Mouse (Mus musculus) adrenal gland, adult 2 months (tissue): ENCODE results near the gene Abcc2. TPM values are rescaled to one million over a fixed set of nuclear protein-coding genes. Genes with fewer than 3 reads are reported as not detected.

Source experiments
- DNase-seq: peaks from one replicate; pipeline ENCODE4 v3.0.0; 2021
- polyA plus RNA-seq: library from polyadenylated mRNA; depleted of rRNA; stranded (reverse); fragments of >200 nt; gene quantifications from 2 replicates; pipeline ENCODE4 v1.2.3, GENCODE M21; 2012
- total RNA-seq, 2 experiments: library from RNA; stranded (reverse); gene quantifications; 2 replicates each; pipeline ENCODE4 v1.2.3; 2021

The Abcc2 gene
- total and polyA plus RNA-seq, 3 experiments, result 0.17 to 1.0 (median 0.28) TPM

DNA sequence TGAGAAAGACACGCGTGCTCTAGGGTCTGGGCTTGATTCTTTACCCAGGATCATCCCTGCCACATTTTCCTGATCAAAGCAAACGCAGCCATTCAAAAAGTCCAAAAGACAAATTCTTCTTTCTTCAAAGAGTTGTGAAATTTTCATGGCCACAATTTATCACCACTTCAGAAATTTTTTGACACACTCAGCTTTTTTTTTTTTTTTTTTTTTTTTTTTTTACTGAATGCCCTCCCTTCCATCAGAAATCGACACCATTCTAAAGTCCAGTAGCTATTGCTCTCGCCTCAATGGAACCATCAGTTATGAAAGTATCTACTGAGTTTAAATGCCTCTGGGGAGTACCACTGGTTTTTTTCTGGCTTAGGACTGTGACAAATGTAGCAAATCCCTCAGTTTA lies 1.6 kb upstream of the Abcc2 start:
- no peak for DNase-seq

DNA sequence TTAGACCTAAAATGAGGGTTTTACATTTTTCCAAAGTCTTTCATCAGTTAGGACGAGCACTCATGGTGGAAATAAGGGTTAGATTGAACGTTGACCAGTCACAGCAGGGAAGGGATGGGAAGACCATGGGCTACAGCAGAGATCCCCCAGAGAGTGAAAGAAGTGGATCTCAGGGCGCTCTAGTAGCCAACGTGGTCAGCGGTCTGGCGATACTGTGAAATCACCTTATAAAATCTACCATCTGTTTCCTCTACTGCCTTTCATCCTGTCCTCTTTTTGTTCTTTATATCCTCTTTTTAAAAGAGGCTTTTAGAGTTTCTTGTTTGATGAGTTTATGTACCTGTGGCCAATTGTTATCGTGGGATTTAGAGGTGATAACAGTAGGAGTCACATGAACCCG lies 2.8 kb downstream of the Abcc2 start:
- DNase-seq, result no peak

DNA sequence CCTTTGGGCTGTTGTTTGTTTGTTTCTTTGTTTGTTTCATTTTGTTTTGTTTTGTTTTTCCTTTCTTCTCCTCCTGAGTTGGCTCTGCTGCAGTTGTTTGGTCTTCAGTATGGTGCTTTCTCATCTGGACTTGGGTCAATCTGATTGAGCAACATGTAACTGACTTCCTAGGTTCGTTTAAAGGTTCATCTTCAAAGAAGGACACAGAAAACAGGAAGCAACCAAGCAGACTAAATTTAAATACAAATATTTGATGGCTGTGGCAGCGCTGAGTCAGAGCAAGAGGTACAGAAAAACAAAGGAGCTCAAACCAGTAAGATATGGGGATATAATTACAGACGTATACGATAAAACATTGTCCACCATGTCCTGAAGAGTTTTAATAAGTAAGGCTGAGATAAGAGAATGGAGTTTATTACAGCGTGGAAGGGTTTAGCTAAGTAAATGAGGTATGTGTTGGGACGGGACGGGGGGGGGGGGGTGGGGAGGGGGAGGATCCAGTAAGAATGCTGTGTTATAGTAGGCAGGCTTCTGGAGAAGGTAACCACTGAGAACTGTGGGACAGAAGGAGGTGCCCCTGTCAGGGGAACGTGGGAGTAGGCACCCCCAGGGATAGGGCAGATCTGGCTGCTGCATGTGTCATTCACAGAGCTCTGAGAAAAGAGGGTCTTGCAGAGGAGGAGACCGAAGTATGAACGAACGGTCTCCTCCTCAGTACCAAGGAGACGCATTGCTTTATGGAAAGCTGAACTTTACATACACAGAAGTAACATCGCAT lies 4.4 kb downstream of the Abcc2 start:
- DNase-seq, result no peak

- no peak for DNase-seq
Measured at GRCm38 (mm10) chr19:43789817-43790216, 7.8 kb downstream of the Abcc2 start.

- DNase-seq, result no peak
Measured at GRCm38 (mm10) chr19:43792537-43792936, 10.5 kb downstream of the Abcc2 start.

DNA sequence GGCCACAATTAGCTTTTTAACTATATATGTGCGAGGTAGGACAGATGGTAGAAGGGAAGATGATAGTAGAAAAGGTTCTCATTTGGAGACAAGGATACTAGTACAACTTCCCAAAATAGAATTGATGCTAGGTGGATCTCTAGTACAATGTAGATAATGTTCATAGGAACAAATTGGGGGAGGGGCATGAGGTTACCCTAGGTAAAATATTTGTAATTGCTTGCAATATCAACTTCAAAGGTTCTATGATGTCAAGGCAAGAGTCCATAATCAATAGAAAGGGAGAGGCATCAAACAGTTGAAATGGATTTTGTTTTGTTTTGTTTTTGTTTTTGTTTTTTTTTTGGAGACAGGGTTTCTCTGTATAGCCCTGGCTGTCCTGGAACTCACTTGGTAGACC lies 12.0 kb downstream of the Abcc2 start:
- DNase-seq, result no peak

DNA sequence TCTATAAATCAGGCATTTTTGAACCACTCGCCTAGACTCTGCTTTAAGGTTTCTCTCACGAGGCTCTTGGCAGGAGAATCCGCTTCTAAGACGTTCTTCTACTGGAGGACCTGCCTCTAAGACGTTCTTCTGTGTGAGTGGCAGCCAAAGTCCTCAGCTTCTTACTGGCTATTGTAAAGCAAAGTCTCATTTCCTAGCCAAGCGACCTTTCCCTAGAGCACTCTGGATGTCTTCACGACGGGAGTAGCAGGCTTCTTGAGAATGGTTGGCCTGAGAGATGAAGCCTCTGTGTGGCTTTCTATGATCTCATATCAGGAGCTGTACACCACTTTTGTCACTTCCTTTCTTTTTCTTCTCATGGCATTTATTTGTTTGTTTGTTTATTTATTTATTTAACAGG lies 13.5 kb downstream of the Abcc2 start:
- no peak for DNase-seq

- DNase-seq, result peak; percentile 78
Measured at GRCm38 (mm10) chr19:43797216-43797615, 15.2 kb downstream of the Abcc2 start.

- no peak for DNase-seq
Measured at GRCm38 (mm10) chr19:43801427-43802051, 19.5 kb downstream of the Abcc2 start.

- DNase-seq, result no peak
Measured at GRCm38 (mm10) chr19:43803866-43804265, 21.9 kb downstream of the Abcc2 start.

DNA sequence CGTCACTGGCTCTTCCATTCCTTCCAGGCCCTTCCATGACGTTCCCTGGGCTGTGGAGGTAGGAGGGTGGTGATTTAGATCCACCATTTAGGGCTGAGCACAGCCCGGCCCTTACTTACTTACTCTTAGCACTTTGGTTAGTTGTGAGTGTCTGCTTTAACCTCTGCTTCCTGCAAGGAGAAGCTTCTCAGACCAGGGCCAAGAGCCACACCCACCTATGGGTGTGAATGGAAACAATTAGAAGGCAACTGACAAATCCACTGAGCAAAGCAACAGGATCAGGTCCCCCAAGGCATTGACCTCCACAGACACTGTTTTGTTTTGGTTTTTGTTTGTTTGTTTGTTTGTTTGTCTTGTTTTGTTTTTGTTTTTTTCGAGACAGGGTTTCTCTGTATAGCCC lies 27.3 kb downstream of the Abcc2 start:
- no peak for DNase-seq

DNA sequence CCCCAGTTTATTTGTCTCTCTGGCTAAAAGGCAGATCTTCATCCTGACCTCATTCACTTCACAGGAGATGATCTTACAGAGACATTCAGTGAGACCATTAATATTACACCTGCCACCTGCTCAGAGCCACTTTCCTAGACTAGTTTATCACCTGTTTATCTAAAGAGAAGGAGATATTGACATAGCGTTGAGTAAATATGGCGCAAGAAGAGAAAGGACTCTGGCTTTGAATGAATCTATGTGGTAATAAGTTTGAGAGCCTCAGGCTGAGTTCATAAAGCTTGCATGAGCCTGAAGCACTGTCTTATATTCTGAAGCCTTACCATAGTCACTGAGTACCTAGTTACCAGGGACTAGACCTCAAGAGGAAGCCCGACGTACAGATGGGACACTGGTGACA lies 29.4 kb downstream of the Abcc2 start:
- DNase-seq, result no peak

DNA sequence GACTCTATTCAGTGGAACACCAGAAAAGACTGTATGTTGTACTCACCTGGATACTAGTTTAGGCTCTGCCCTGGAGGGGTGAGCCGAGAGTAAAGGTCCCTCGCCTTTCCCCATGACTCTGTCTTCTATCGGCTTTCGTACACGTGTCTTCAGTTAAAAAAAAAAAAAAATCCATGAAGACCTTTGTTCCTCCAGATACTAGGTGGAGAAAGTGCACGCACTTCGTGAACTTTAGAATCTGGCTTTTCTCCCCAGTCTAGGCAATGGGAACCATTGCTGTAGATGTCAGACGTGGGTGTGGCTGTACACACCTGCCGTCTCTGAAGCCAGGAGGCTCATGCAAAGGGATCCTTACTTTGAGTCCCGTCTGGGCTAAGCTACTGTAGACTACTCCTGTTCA lies 31.3 kb downstream of the Abcc2 start:
- no peak for DNase-seq

GRCm38 (mm10) chr19:43815661-43816414 lies 33.8 kb downstream of the Abcc2 start:
- DNase-seq, result peak; percentile 68

DNA sequence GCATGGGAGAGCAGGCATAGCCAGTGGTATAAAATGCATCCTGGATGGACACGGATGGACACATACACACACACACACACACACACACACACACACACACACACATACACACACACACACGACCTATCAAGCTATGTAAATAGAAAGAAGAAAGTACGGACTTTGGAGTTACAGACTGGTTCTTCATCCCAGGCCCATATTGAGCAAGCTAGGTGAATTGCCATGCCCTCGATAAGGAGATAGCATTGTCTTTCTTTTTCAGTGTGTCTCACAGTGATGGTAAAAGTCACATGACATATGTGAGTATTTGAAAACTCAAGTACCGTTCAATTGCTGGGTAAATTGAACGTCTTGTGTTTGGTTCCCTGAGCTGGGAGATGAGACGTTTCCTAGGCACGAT lies 44.9 kb downstream of the Abcc2 start:
- DNase-seq, result no peak

- DNase-seq, result peak; percentile 60
Measured at GRCm38 (mm10) chr19:43832425-43833069, 50.6 kb downstream of the Abcc2 start.

DNA sequence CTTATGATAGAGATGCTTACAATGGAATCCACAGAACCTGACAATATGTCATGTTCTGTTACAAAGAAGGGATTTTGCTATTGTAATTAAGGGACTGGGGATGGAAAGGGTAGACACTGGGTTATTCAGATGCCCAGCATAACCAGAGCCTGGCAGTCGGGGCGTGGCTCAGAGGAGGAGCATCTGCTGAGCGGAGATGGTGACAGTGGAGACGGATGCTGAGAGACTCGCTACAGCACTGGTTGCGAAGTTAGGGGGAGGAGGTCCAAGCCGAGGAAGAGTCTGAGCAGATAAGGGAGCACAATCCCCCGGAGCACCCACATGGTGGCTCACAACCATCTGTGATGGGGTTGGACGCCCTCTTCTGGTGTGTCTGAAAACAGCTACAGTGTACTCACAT lies 61.2 kb downstream of the Abcc2 start:
- no peak for DNase-seq

- DNase-seq, result no peak
Measured at GRCm38 (mm10) chr19:43845331-43845908, 63.4 kb downstream of the Abcc2 start.

- DNase-seq, result no peak
Measured at GRCm38 (mm10) chr19:43847056-43847455, 65.1 kb downstream of the Abcc2 start.

DNA sequence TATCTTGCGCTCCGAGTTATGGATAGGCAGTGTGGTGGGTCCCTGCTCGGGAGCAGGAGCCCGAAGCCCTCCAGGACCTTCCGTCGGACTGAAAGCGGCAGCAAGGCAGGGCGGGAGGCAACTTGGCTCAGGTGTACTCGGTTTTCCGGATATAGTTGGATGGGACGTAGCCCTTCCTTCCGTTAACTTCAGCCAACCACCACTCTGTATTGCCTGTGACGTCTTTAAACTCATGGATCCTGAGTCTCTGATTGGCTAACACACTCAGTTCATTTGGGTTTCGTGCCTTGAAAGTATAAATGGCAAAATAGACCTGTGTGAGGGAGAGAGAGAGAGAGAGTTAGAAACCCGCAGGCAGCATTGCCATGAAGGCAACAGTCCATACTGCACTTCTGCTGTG lies 66.0 kb downstream of the Abcc2 start:
- no peak for DNase-seq

- DNase-seq, result peak; percentile 30
Measured at GRCm38 (mm10) chr19:43850026-43850425, 68.0 kb downstream of the Abcc2 start.

DNA sequence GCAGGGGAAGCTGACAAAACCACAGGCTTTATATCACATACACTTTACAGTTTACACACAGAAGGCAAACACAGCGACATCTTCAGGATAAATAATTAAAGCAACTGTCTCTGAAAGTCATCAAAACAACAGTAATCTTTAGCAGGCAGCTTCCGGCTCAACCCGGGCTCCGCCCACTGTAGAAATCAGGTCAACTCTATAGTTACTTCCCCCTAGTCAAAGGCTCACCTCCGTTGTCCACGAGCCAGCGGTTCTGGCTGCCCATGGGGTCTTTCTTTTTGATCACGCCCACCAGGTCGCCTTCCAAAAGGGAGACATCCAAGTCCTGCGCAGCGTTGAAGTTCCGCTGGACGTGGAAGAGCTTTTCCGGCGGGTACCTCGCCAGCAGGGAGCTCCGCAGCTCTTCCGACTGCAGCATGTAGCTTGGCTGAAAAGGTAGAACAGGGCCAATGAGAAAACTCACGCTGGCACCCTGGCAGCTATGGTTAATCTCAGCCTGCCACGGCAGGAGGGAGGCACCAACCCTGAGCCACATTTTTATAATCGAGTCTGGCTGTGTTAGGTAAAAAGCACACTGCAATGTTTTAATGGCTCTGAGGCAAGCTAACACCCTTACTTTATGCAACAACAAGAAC lies 70.1 kb downstream of the Abcc2 start:
- no peak for DNase-seq
